Mouse (Mus musculus): Measurements from ENCODE around the gene Pla2g2c.

Gene Pla2g2c

GRCm38 (mm10) chr4:138752603-138753002 lies 28.0 kb downstream of the Pla2g2c start:
- no peak for DNase-seq (ENCODE audit: low read depth)

GRCm38 (mm10) chr4:138753608-138754007 lies 29.0 kb downstream of the Pla2g2c start:
- DNase-seq (ENCODE audit: low read depth) = no peak

- DNase-seq (ENCODE audit: low read depth) = no peak
These were observed 29.8 kb downstream of the Pla2g2c start for GRCm38 (mm10) chr4:138754432-138754831.

DNA sequence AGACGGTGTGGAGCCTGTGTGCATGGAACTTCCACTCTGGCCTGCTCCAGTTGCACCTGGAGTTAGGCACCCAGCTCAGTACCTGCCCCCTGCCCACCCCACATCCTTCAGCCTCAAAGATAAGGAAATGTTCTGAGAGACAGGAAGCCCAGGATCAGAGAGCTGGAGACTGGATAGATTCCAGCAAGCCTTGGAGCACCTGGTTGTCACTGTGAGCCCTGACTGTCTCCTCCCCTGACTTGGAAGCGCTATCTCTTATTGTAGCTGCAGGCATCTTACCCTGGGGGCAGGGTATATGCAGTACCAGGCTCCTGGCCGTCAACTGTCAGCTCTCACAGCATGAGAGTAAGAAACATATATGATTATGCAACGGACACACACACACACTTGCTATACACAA lies 30.8 kb downstream of the Pla2g2c start:
- DNase-seq (ENCODE audit: low read depth) = no peak

DNA sequence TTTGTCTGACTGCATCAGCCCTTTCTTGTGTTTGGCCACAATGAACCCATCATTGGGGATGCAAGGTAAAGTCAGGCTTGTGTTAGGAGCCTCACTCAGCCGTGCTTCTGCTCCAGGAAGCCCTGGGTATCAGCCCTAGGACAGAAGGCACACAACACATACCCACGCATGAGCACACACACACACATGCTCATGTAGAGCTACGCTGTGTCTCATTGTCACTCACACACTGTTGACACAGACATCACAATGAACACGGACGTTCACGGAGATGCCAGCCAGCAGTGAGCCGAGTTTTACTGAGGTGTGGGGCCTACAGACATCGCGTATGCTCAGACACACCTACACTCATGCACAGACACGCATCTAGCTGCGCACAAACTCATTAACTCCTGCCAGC lies 31.4 kb downstream of the Pla2g2c start:
- DNase-seq (ENCODE audit: low read depth) = no peak

DNA sequence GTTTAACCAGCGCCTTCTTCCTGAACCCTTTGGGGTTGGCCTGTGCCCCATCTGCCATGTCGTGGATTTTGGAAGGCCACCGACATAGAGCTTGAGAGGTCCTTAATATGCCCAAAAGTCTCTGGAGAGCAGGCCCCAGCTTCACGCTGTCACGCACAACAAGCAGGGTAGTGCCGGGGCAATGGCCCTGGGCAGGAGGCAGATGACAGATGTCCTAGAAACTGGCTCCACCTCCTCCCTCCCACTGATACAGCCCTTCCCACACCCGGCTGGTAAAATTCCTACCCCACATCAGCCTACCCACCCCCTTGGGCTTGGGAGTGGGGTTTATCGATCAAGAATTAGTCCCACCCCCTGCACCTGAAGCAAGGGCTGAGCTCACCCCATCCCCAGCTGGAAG lies 32.8 kb downstream of the Pla2g2c start, which contains the start of gene Pla2g2f:
Gene Pla2g2f, minus strand, starts transcription at position 211 of the 400 bp plus-strand sequence.
- DNase-seq (ENCODE audit: low read depth) = no peak

DNA sequence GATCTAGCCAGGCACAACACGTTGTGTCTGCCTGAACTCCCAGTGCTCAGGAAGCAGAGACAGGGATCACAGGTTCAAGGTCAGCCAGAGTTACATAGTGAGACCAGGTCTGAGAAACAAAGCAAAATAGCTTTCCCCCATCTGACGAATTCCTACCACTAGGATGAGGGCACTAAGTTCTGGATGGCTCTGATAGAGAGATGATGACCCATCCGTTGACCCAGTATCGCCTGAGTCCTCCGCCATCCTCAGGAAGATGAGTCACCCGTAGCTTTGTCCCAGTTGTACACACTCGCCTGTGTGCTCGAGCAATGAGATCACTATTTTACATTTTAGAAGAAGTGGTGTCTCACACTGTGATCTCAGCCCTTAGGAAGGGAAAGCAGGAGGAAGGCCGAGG lies 37.7 kb downstream of the Pla2g2c start:
- DNase-seq (ENCODE audit: low read depth) = no peak

DNA sequence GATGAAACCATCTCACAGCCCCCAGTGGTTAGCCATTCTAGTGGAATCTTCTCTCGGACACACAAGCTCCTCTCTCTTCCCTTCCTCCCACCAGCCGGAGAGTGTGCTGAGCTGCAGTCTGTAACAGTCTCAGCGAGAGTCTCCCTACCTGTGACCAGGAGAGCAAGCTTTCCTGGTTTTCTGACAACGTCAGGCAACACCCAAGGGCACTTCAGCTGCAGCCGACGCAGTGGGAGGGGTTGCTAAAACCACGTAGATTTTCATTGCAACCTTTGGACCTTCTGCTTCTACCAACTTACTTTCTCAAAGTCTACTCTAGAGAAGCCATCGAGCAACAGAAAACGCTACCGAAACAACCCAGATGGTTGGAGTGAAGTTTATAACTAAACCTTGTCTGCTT lies 47.4 kb downstream of the Pla2g2c start:
- no peak for DNase-seq (ENCODE audit: low read depth)

DNA sequence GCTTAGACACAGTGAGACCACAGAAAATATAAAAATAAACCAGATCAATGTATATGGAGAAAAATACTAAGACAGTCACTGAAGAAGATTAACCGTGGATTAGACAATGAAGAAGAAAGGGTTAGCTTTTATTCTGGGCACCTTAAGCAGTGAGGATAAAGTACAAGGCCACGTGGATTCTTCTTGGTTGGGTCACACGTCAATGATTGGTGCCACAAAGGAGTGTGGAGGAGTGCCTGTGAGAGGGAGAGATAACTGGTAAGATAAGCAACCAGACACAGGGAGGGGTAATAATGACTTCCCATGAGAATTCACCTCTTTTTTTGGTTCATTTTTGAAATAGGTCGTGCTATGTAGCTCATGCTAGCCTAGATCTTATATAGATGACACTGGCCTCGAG lies 47.8 kb downstream of the Pla2g2c start:
- no peak for DNase-seq (ENCODE audit: low read depth)

GRCm38 (mm10) chr4:138775435-138775834 lies 50.8 kb downstream of the Pla2g2c start, which contains the start of gene Pla2g2d:
Pla2g2d (plus strand) TSS chr4:138775735.
- no peak for DNase-seq (ENCODE audit: low read depth)

DNA sequence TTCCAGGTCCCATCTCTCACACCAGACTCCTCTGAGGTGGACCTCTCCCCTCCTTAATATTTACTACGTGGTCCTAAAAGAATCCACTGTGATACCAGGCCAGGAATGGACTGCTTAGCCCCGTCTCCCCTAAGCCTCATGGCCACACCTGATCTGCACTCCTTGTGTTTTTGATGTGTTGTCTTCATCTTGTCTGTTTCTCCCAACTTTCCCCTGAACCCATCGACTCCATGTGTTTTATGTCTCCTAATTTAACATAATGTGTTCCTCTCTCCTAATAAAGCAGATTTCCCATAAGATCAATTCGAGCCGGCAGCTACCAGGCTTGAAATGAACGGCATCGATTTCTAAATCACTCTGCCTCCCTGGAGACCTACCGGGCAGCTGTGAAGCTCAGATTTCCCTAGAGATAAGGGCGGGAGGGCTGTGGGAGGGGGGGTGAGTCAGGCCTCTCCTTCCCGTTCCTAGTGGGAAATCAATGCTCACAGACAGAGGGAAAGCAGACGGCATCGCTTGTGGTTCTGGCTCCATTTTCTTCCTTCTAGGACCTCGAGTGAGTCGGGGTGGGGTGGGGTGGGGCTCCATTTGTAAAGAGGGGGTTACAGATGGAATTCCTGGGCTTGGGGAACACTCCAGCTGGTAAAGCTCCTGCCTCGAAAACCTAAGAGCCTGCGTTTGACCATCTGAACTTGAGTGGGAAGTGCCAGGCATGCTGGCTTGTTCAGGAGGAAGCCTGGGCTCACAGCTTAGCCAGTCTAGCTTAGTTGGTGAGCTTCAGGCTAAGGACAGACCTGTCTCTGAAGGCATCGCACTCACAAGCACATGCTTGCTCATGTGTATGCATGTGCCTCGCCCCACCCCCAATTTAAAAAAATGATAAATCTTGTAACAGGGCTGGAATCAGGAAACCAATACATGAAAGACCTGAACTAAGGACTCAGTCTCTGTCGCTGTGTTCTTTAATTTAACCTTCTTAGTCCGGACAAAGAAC lies 53.1 kb downstream of the Pla2g2c start:
- DNase-seq (ENCODE audit: low read depth) = no peak

GRCm38 (mm10) chr4:138780300-138780699 lies 55.7 kb downstream of the Pla2g2c start:
- no peak for DNase-seq (ENCODE audit: low read depth)

- DNase-seq (ENCODE audit: low read depth) = no peak
These were observed 57.5 kb downstream of the Pla2g2c start for GRCm38 (mm10) chr4:138782098-138782497.

DNA sequence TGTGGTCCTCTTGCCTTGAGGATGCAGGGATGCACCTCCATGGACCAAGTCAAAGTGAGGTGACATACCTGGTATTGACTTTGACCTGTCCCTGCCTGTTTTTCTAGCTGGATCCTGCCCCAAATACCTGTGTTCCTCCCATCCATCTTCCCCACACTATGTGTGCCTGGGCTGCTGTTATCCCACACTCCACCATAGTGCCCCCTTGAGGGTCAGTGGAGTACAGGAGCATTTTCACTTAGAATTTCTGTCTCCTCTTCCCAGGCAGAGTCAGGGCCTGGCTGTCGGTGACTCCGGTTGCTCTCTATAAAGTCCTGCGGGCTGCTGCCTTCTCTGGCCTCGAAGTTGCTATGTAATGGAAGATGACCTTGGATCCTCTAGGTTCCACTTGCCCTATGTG lies 61.1 kb downstream of the Pla2g2c start:
- DNase-seq (ENCODE audit: low read depth) = no peak

- DNase-seq (ENCODE audit: low read depth) = no peak
These were observed 61.5 kb downstream of the Pla2g2c start for GRCm38 (mm10) chr4:138786141-138786540.

- no peak for DNase-seq (ENCODE audit: low read depth)
These were observed 63.8 kb downstream of the Pla2g2c start for GRCm38 (mm10) chr4:138788381-138788780.

DNA sequence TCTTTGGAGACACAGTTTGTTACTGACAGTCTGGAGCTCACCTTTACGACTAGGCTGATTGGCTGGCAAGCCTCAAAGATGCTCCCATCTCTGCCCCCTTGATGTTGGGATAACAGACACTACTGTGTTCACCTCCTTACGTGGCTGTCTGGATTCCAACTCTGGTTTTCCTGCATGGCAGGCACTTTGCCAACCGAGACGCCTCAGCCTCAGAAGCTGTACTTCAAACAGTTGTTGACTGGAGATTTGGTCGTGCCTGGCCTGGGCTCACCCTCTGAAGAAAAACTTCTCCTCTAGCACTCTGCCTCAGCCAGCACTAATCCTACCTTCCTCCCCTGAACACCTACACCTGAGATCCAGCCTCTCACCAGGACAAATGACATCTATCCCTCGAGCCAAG lies 66.9 kb downstream of the Pla2g2c start:
- no peak for DNase-seq (ENCODE audit: low read depth)

- DNase-seq (ENCODE audit: low read depth) = peak; percentile 70
These were observed 68.0 kb downstream of the Pla2g2c start for GRCm38 (mm10) chr4:138792599-138792998.

DNA sequence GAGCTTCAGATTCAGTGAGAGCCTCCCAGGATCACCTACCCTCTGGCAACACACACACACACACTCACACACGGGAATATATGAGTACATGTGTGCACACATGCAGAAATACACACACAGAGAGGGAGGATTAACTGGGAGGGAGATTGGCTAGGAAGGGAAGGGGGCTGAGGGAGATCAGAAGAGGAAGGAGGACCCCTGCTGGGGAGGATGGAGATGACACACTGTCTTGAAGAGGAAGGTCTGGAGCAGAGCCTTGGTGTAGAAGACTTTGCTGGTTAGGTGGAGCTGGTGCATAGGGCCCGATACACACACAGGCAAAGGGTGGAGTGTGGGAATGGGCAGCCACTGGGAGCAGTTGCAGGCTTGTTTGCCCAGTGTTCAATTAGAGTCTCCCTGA lies 68.7 kb downstream of the Pla2g2c start:
- DNase-seq (ENCODE audit: low read depth) = peak; percentile 6

DNA sequence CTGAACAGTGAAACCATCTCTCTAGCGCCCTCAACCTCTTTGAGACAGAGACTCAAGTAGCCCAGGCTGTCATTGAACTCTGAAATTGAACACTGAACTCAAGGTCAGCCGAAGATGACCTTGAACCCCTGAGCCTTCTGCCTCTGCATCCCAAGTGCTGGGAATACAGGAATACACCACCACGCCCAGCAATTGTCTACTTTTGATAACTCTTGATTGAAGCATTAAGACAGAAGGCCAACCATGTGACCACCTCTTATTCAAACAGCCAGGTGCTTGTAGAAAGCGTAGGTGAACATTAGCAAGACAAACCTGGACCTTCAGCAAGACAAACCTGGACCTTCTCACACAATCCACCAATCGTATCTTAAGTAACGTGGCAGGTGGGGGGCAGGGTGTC lies 69.8 kb downstream of the Pla2g2c start:
- DNase-seq (ENCODE audit: low read depth) = no peak
